In the genomic region with DNA sequence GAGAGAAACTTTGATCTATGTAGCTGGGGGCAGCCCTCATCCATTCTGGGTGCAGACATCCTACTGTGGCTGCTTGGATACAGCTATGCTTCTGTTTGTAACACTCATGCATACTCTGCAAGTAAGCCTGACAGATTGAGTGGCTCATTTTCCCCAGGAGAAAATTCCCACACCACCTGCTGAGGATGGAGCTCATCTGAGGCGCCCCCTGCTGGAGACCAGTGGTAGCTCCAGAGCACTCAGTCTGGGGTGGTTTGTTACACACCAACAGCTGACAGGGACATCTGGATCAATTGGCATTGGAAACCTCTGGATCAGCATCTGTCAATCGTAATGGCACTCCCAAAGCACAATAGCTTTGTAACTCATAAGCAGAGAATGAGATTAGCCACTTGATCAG, we compare ENCODE assay signal across 14 mouse cellular contexts. TPM values are rescaled to one million over a fixed set of nuclear protein-coding genes. Genes with fewer than 3 reads are reported as not detected.
DNase-seq lines count a peak whose midpoint lies in the region; ATAC-seq and TF ChIP-seq lines count a peak whose summit lies in the region.
"Had no signal": no experiment of that assay in that cellular context is flagged by ENCODE, and none has a peak within 500 bp of the region (broad histone marks: within the 10 kb centered on the region; RNA-seq: fewer than 3 reads in every experiment).

No protein-coding gene starts in this region.

- H3K4me1 ChIP-seq in cerebellum, adult 2 months (ENCODE audit: control insufficient read depth, insufficient read depth, low read length), result peaks cover 79% of the 10 kb centered on the region
- peaks cover 24% of the 10 kb centered on the region for H3K4me1 ChIP-seq in lung, embryonic 14.5 days (ENCODE audit: insufficient read depth)
- peaks cover 10% of the 10 kb centered on the region; the same call in 1 of the 2 replicates for H3K4me1 ChIP-seq in liver, postnatal 0 days (ENCODE audit: insufficient read depth)
- H3K4me1 ChIP-seq in heart, embryonic 12.5 days (replicated peaks), result peaks cover 71% of the 10 kb centered on the region

- H3K27me3 ChIP-seq in cerebellum, adult 2 months (ENCODE audit: control insufficient read depth, insufficient read depth, low read length), result no peaks in the 10 kb centered on the region
- H3K27me3 ChIP-seq in lung, embryonic 14.5 days (ENCODE audit: insufficient read depth, low read length), result no peaks in the 10 kb centered on the region
- H3K27me3 ChIP-seq in liver, postnatal 0 days (ENCODE audit: insufficient read depth, low read length), result no peaks in the 10 kb centered on the region
- H3K27me3 ChIP-seq in heart, embryonic 12.5 days (replicated peaks), result no peaks in the 10 kb centered on the region

- TF ChIP-seq CTCF in cerebellum, adult 2 months (IDR thresholded peaks at IDR 0.05; ENCODE audit: borderline replicate concordance, insufficient read depth, low read depth, low read length), result peak; percentile 57
- peak; percentile 68 for TF ChIP-seq CTCF in lung, embryonic 14.5 days (IDR thresholded peaks at IDR 0.05; ENCODE audit: low read depth)
- peak; percentile 79 for TF ChIP-seq CTCF in liver, postnatal 0 days (IDR thresholded peaks at IDR 0.05; ENCODE audit: low read depth)

- TF ChIP-seq POLR2A in cerebellum, adult 2 months (IDR thresholded peaks at IDR 0.05; ENCODE audit: borderline replicate concordance, insufficient read depth, low read length), result no peak

- H3K4me3 ChIP-seq in cerebellum, adult 2 months (replicated peaks; ENCODE audit: insufficient read depth, low read depth, low read length), result no peak overlapping the region
- no peak overlapping the region for H3K4me3 ChIP-seq in lung, embryonic 14.5 days (ENCODE audit: low read depth, low read length)
- no peak overlapping the region for H3K4me3 ChIP-seq in liver, postnatal 0 days (ENCODE audit: low read depth, low read length)
- H3K4me3 ChIP-seq in heart, embryonic 12.5 days, result no peak overlapping the region
- H3K4me3 ChIP-seq: embryonic facial prominence, embryonic 13.5 days had no signal

- no peaks in the 10 kb centered on the region for H3K36me3 ChIP-seq in lung, embryonic 14.5 days (ENCODE audit: insufficient read depth)
- no peaks in the 10 kb centered on the region for H3K36me3 ChIP-seq in liver, postnatal 0 days (replicated peaks; ENCODE audit: insufficient read depth, low read length)
- no peaks in the 10 kb centered on the region for H3K36me3 ChIP-seq in heart, embryonic 12.5 days
- H3K36me3 ChIP-seq: embryonic facial prominence, embryonic 13.5 days had no signal

- no peak overlapping the region for H3K4me2 ChIP-seq in lung, embryonic 14.5 days
- no peak overlapping the region for H3K4me2 ChIP-seq in liver, postnatal 0 days (ENCODE audit: low read depth, low read length)
- no peak overlapping the region for H3K4me2 ChIP-seq in heart, embryonic 12.5 days

- no peak for ATAC-seq in lung, embryonic 14.5 days (ENCODE audit: insufficient read depth)
- ATAC-seq in liver, postnatal 0 days, result no peak
- ATAC-seq in heart, embryonic 12.5 days (ENCODE audit: insufficient number of reproducible peaks, low FRiP score), result no peak

- no peaks in the 10 kb centered on the region for H3K9me3 ChIP-seq in lung, embryonic 14.5 days (ENCODE audit: low read depth, low read length)
- no peaks in the 10 kb centered on the region for H3K9me3 ChIP-seq in liver, postnatal 0 days (ENCODE audit: low read length)
- no peaks in the 10 kb centered on the region for H3K9me3 ChIP-seq in heart, embryonic 12.5 days (replicated peaks)
- H3K9me3 ChIP-seq: embryonic facial prominence, embryonic 13.5 days had no signal

- H3K9ac ChIP-seq in lung, embryonic 14.5 days, result no peak overlapping the region
- H3K9ac ChIP-seq in liver, postnatal 0 days (replicated peaks), result no peak overlapping the region
- no peak overlapping the region for H3K9ac ChIP-seq in heart, embryonic 12.5 days
- H3K9ac ChIP-seq: embryonic facial prominence, embryonic 13.5 days had no signal

- no peak overlapping the region for H3K27ac ChIP-seq in cerebellum, adult 2 months (ENCODE audit: insufficient read depth, low read length)
- H3K27ac ChIP-seq in lung, embryonic 14.5 days (ENCODE audit: low read depth), result no peak overlapping the region
- H3K27ac ChIP-seq in liver, postnatal 0 days (ENCODE audit: low read depth), result no peak overlapping the region
- no peak overlapping the region for H3K27ac ChIP-seq in heart, embryonic 12.5 days (ENCODE audit: poor library complexity, severe bottlenecking)

- no peak for DNase-seq in cerebellum, adult 2 months
- DNase-seq in cerebellum, postnatal 36 days, result no peak
- DNase-seq in lung, embryonic 14.5 days, result no peak
- no peak for DNase-seq in lung, postnatal 25 days (ENCODE audit: low spot score)
- DNase-seq in ZHBTc4 (ENCODE audit: low read depth, low spot score), result peak; percentile 53
- DNase-seq in liver, postnatal 0 days, result peak; percentile 56
- DNase-seq in gastrocnemius, postnatal 25 days, result no peak
- DNase-seq: lung, postnatal 36 days; right cerebral cortex, postnatal 14 days had no signal

- WGBS in cerebellum, adult 2 months, result 71% methylated on average over 2 of the region's 2 CpGs
- 78% methylated on average over 2 of the region's 2 CpGs for WGBS in lung, embryonic 14.5 days
- 48% methylated on average over 2 of the region's 2 CpGs for WGBS in liver, postnatal 0 days (ENCODE audit: insufficient replicate concordance)
- WGBS in heart, embryonic 12.5 days, result 66% methylated on average over 2 of the region's 2 CpGs

- no peak for TF ChIP-seq EP300 in liver, postnatal 0 days (IDR thresholded peaks at IDR 0.05; ENCODE audit: low read depth)

RNA-seq across cellular contexts. Expression of gene Pabpn1l, which starts 37.5 kb away (rescaled TPM):
- polyA plus RNA-seq in cerebellum, adult 2 months (2012; rRNA removed), result not detected in 2 replicates
- polyA plus RNA-seq in lung, embryonic 14.5 days (2014; fragmentation: Nextera tagmentation; extraction: Ambion mirVana), result not detected in 2 replicates
- polyA plus RNA-seq in liver, postnatal 0 days (2015; fragmentation: Nextera tagmentation; extraction: Ambion mirVana), result not detected in 2 replicates
- total RNA-seq in gastrocnemius, postnatal 25 days (2021), result not detected
- polyA plus RNA-seq in heart, embryonic 12.5 days (2016; fragmentation: Nextera tagmentation; extraction: Ambion mirVana), result not detected in 2 replicates
- total RNA-seq: adrenal gland, postnatal 4 days; gastrocnemius, postnatal 4 days had no signal
- polyA plus RNA-seq: embryonic facial prominence, embryonic 13.5 days; hindbrain, embryonic 11.5 days had no signal

RNA-seq across cellular contexts. Expression of gene Cbfa2t3, which starts 38.9 kb away (rescaled TPM):
- 17.7 and 21.6 TPM in 2 replicates for polyA plus RNA-seq in cerebellum, adult 2 months (2012; rRNA removed)
- polyA plus RNA-seq in lung, embryonic 14.5 days (2014; fragmentation: Nextera tagmentation; extraction: Ambion mirVana), result 4.7 and 5.7 TPM in 2 replicates
- 2.1 and 2.4 TPM in 2 replicates for polyA plus RNA-seq in liver, postnatal 0 days (2015; fragmentation: Nextera tagmentation; extraction: Ambion mirVana)
- 10 to 100 TPM; 19.0 to 27.8 TPM for total RNA-seq in gastrocnemius, postnatal 25 days (2021)
- 6.2 TPM in 2 replicates for polyA plus RNA-seq in heart, embryonic 12.5 days (2016; fragmentation: Nextera tagmentation; extraction: Ambion mirVana)

RNA-seq across cellular contexts. Expression of gene Trappc2l, which starts 48.6 kb away (rescaled TPM):
- 199 and 206 TPM in 2 replicates for polyA plus RNA-seq in cerebellum, adult 2 months (2012; rRNA removed)
- polyA plus RNA-seq in lung, embryonic 14.5 days (2014; fragmentation: Nextera tagmentation; extraction: Ambion mirVana), result 49.7 and 57.2 TPM in 2 replicates
- polyA plus RNA-seq in liver, postnatal 0 days (2015; fragmentation: Nextera tagmentation; extraction: Ambion mirVana), result 29.3 and 30.7 TPM in 2 replicates
- 10 to 100 TPM; 37.9 to 40.3 TPM for total RNA-seq in gastrocnemius, postnatal 25 days (2021)
- polyA plus RNA-seq in heart, embryonic 12.5 days (2016; fragmentation: Nextera tagmentation; extraction: Ambion mirVana), result 45.1 and 45.8 TPM in 2 replicates

RNA-seq across cellular contexts. Expression of gene Galns, which starts 48.8 kb away (rescaled TPM):
- 8.5 and 8.7 TPM in 2 replicates for polyA plus RNA-seq in cerebellum, adult 2 months (2012; rRNA removed)
- 11.7 and 12.5 TPM in 2 replicates for polyA plus RNA-seq in lung, embryonic 14.5 days (2014; fragmentation: Nextera tagmentation; extraction: Ambion mirVana)
- polyA plus RNA-seq in liver, postnatal 0 days (2015; fragmentation: Nextera tagmentation; extraction: Ambion mirVana), result 6.8 and 6.9 TPM in 2 replicates
- total RNA-seq in gastrocnemius, postnatal 25 days (2021), result 1 to 10 TPM; 1.3 to 1.8 TPM
- polyA plus RNA-seq in heart, embryonic 12.5 days (2016; fragmentation: Nextera tagmentation; extraction: Ambion mirVana), result 12.7 and 13.5 TPM in 2 replicates

Comparison
In these comparisons a context has a peak if more than half of its experiments do, and no peak if none do; other contexts are left out.
1. DNase-seq: peak in ZHBTc4 (single experiment) and liver, postnatal 0 days (single experiment); none in cerebellum, adult 2 months (0 of 2), cerebellum, postnatal 36 days (0 of 2), lung, embryonic 14.5 days (single experiment), lung, postnatal 25 days (single experiment) and gastrocnemius, postnatal 25 days (single experiment).
2. Peak in every context shown above with its lines, with median percentiles within 50 percentile points of each other: CTCF ChIP-seq.